Mouse (Mus musculus) midbrain, embryonic 16.5 days (tissue): Measurements from ENCODE around the gene Hist1h3d. TPM values are rescaled to one million over a fixed set of nuclear protein-coding genes. Genes with fewer than 3 reads are reported as not detected.
"Not testable (repeated sequence)": the region's sequence is repeated elsewhere in the genome, so short reads cannot be mapped to it uniquely, and the experiment has no call there.

Source experiments
- ATAC-seq: fragments of 200-750 bp; cut with Nextera tagmentation; 2 replicates; pipeline ENCODE4 v1.8.0; 2017; ENCODE audit warnings: moderate TSS enrichment
- H3K27ac ChIP-seq: fragments of 300-500 bp; sonication (generic); 2 replicates; pipeline ENCODE4 v1.5.1; 2014; ENCODE audit warnings: mild to moderate bottlenecking, low read length, mixed read lengths
- H3K27me3 ChIP-seq: fragments of 300-500 bp; sonication (generic); 2 replicates; pipeline ENCODE4 v1.6.1; 2014; ENCODE audit warnings: low read depth, low read length, mixed read lengths; ENCODE audit not compliant: control insufficient read depth, insufficient read depth
- H3K36me3 ChIP-seq: fragments of 300-500 bp; sonication (generic); 2 replicates; pipeline ENCODE4 v1.6.1; 2014; ENCODE audit warnings: mild to moderate bottlenecking, low read length, moderate library complexity, mixed read lengths; ENCODE audit not compliant: control insufficient read depth, insufficient read depth
- H3K4me1 ChIP-seq: fragments of 300-500 bp; sonication (generic); 2 replicates; pipeline ENCODE4 v1.6.1; 2014; ENCODE audit warnings: mild to moderate bottlenecking, low read length, mixed read lengths; ENCODE audit not compliant: control insufficient read depth, insufficient read depth
- H3K4me2 ChIP-seq: fragments of 300-500 bp; sonication (generic); 2 replicates; pipeline ENCODE4 v1.6.1; 2014; ENCODE audit warnings: mild to moderate bottlenecking, low read length, mixed read lengths
- H3K4me3 ChIP-seq: fragments of 300-500 bp; sonication (generic); 2 replicates; pipeline ENCODE4 v1.5.1; 2014; ENCODE audit warnings: low read depth, mild to moderate bottlenecking, low read length, moderate library complexity, mixed read lengths
- H3K9ac ChIP-seq: fragments of 300-500 bp; sonication (generic); 2 replicates; pipeline ENCODE4 v1.6.1; 2014; ENCODE audit warnings: low read depth, low read length, mixed read lengths
- H3K9me3 ChIP-seq: fragments of 300-500 bp; sonication (generic); replicated peaks from 2 replicates; pipeline ENCODE4 v1.6.1; 2014; ENCODE audit warnings: mild to moderate bottlenecking, low read length, mixed read lengths; ENCODE audit not compliant: control insufficient read depth, poor library complexity, severe bottlenecking
- WGBS: fragments of 180-500 bp; shearing (Covaris S2); extraction: QIAGEN DNeasy Blood & Tissue Kit; methylation state at CpG from one replicate; pipeline ENCODE4 v1.1.7; 2014; 5-methylcytosine and 5-hydroxymethylcytosine counted together
- polyA plus RNA-seq: library from polyadenylated mRNA; unstranded; fragments of >200 nt; fragmentation: Nextera tagmentation; extraction: Ambion mirVana; gene quantifications from 2 replicates; pipeline ENCODE4 v1.2.1, GENCODE M21; 2015

Hist1h3d gene
- polyA plus RNA-seq, 1 experiment from 2014 or later = 0.53 TPM

DNA sequence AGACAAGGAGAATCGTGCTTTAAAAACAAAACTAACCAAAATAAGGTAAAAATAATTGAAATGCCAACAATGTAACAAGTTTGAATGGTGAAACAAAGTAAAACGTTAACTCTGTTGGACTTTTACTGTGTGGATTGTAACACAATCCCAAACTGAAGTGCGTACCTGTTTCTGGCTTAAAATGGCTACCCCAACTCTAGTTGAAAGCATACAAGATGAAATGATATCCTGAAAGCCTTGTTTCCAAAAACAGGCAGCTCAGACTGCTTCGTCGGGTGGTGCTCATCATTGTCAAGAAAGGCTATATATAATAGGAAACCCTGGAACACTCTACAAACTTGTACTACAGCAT is 14.1 kb upstream of the Hist1h3d start:
- not testable (repeated sequence) for H3K9me3 ChIP-seq, H3K36me3 ChIP-seq, H3K27me3 ChIP-seq, ATAC-seq, H3K9ac ChIP-seq, H3K4me1 ChIP-seq
- Histone ChIP-seq H3K27ac (peak overlapping the region; percentile 98), H3K4me3 (peak overlapping the region; percentile 47), H3K4me2 (peak overlapping the region; percentile 85)
- 0% methylated on average over 2 of the region's 5 CpGs for WGBS

DNA sequence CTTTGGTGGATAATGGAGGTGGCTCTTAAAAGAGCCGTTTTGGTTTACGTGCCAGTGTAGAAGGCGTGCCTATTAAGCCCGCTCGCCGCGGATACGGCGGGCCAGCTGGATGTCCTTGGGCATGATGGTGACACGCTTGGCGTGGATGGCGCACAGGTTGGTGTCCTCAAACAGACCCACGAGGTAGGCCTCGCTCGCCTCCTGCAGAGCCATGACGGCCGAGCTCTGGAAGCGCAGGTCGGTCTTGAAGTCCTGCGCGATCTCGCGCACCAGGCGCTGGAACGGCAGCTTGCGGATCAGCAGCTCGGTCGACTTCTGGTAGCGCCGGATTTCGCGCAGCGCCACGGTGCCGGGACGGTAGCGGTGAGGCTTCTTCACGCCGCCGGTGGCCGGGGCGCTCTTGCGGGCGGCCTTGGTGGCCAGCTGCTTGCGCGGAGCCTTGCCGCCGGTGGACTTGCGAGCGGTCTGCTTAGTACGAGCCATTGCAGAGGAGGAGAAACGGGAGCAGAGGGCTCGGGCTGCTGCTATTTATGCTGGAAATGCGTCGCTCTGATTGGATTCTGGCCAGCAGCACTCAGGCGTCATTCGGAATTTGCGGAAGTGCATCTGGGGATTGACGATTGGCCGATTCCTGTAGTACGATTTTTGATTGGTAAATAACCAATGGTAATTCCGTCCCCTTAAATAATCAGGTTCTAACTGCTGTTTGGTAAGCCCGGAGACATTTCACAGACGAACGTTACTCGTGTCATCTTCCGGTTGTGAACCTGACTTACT is 13.5 kb upstream of the Hist1h3d start, which contains the start of gene Hist1h3e:
TSS of gene Hist1h3e (minus strand) at position 487 of the 777 bp plus-strand sequence.
- under 1% methylated on average over 48 of the region's 67 CpGs for WGBS
- peak; percentile 97 for ATAC-seq

DNA sequence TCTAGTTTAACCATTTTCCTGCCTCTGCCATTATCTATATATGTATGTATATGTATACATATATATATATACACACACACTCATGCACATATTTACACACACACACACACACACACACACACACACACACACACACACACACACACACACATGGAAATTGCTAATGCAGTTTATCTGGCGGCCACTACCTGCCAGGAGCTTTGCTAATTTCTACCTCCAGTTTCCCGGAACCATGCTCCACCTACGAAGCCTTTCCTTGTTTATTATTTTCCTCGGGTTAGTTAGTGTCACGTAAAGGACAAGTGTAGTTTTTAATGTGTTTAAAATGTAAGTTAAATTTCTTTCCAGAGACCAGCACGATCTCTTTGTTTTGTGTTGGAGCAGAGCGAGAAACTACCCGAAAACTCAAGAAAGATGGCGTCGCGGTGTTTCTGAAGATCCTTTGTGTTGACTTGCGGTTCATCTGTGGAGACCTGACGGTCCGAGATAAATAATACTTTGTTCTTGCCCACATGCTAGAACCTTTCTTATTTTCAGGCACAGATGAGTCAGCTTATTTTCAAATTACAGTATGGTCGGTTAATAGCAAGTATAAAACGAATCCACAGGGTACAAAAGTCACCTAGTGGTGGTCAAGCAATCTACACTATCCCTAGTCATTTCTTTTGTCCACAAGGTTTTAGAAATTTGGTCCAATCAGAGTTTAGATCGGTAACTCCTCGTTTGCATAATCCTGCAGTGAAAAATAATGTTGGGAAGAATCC is 12.7 kb upstream of the Hist1h3d start:
- Histone ChIP-seq H3K36me3 (no peaks in the 10 kb centered on the region), H3K27ac (peak overlapping the region; percentile 98), H3K4me3 (peak overlapping the region; percentile 47), H3K9me3 (no peaks in the 10 kb centered on the region), H3K9ac (peak overlapping the region; percentile 60), H3K4me2 (peak overlapping the region; percentile 85), H3K27me3 (no peaks in the 10 kb centered on the region), H3K4me1 (no peaks in the 10 kb centered on the region)
- 3% methylated on average over 18 of the region's 18 CpGs for WGBS
- ATAC-seq = peak; percentile 57

More for the DNA sequence above, 13.5 kb upstream of the Hist1h3d start, which contains the start of gene Hist1h3e:
- Histone ChIP-seq H3K4me2 (peak within 1 kb of the TSS; percentile 85), H3K9ac (peak within 1 kb of the TSS; percentile 73), H3K4me3 (peak within 1 kb of the TSS; percentile 47), H3K27ac (peak within 1 kb of the TSS; percentile 98)
- not testable (repeated sequence) for H3K4me1 ChIP-seq, H3K27me3 ChIP-seq, H3K36me3 ChIP-seq, H3K9me3 ChIP-seq

DNA sequence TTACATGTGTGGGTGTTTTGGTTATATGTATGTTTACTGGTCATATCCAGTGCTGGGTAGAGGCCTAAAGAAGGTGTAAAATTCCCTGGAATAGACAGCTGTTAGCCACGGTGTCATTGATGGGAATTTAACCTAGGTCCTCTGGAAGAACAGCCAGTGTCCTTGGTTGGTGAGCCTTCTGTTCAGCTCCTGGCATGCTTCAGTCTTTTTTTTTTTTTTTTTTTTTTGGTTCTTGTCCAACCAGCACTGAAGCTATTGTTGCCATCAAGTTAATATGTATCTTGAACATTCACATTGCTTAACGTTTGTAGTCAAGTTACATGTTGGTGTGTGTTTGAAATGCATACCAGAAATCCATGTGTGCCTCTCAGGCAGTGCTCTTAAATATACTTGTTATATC is 11.1 kb upstream of the Hist1h3d start:
- ATAC-seq = no peak
- Histone ChIP-seq H3K4me1 (no peaks in the 10 kb centered on the region), H3K9ac (no peak overlapping the region), H3K4me2 (no peak overlapping the region), H3K27me3 (no peaks in the 10 kb centered on the region), H3K4me3 (no peak overlapping the region), H3K36me3 (no peaks in the 10 kb centered on the region), H3K9me3 (no peaks in the 10 kb centered on the region), H3K27ac (peak overlapping the region; percentile 98; the same call in 1 of the 2 replicates)
- WGBS = 93% methylated on average over 2 of the region's 2 CpGs

DNA sequence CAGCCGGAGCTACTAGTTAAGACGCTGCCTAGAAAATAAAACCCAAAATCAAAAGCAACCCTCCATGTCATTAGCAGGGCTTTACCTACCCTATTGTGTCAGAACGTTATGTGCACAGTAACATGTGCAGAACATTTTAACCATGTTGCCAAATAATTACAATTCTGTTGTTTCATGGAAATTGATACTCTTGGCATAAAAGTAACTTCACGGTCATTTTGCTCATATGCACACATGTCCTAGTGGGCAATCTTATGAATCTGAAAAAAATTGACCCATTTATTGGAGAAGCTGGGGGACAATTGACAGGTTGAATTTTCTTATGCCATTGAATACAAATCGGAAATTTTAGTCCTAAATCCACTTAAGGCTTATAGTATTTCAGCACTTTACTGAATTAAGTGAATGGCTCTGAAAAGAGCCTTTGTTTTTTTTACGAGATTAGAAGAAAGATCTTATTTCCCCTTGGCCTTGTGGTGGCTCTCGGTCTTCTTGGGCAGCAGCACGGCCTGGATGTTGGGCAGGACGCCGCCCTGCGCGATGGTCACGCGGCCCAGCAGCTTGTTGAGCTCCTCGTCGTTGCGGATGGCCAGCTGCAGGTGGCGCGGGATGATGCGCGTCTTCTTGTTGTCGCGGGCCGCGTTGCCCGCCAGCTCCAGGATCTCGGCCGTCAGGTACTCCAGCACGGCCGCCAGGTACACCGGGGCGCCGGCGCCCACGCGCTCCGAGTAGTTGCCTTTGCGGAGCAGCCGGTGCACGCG is 5.1 kb upstream of the Hist1h3d start:
- WGBS = under 1% methylated on average over 19 of the region's 41 CpGs
- not testable (repeated sequence) for H3K9me3 ChIP-seq, H3K27me3 ChIP-seq, H3K36me3 ChIP-seq
- ATAC-seq = peak; percentile 43
- H3K27ac ChIP-seq = peak overlapping the region; percentile 93
- H3K9ac ChIP-seq = peak overlapping the region; percentile 56; the same call in 1 of the 2 replicates
- H3K4me3 ChIP-seq = peak overlapping the region; percentile 43
- H3K4me1 ChIP-seq = peaks cover 22% of the 10 kb centered on the region
- peak overlapping the region; percentile 59 for H3K4me2 ChIP-seq

DNA sequence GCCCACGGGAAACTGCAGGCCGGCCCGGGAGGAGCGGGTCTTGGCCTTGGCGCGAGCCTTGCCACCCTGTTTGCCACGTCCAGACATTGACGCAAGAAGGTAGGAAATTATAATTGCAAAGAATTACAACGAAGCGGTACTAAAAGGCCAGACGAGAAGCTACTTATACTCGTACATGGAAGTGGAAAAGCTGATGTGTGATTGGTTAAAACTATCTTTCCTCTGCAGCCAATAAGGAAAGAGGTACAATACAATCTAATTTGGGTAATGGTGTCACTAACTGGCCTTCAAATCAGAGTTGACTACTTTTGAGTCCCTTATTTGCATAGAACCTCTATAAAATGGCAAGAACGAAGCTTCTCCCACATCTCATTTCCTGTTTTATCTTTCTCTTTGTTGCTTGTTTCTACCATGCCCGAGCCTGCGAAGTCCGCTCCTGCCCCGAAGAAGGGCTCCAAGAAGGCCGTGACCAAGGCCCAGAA is 4.5 kb upstream of the Hist1h3d start, which contains the start of the genes Hist1h2ae and Hist1h2bg:
TSS of gene Hist1h2ae (minus strand) at position 199 of the 482 bp plus-strand sequence.
TSS of gene Hist1h2bg (plus strand) at position 375 of the 482 bp plus-strand sequence.
- Histone ChIP-seq H3K4me1 (peaks cover 23% of the 10 kb centered on the region), H3K9ac (peak within 1 kb of the TSS; percentile 60), H3K9me3 (no peaks in the 10 kb centered on the region), H3K4me2 (peak within 1 kb of the TSS; percentile 73), H3K4me3 (peak within 1 kb of the TSS; percentile 43), H3K27ac (peak within 1 kb of the TSS; percentile 93), H3K36me3 (no peaks in the 10 kb centered on the region), H3K27me3 (no peaks in the 10 kb centered on the region)
- ATAC-seq = peak; percentile 93
- WGBS = 0% methylated on average over 18 of the region's 18 CpGs

DNA sequence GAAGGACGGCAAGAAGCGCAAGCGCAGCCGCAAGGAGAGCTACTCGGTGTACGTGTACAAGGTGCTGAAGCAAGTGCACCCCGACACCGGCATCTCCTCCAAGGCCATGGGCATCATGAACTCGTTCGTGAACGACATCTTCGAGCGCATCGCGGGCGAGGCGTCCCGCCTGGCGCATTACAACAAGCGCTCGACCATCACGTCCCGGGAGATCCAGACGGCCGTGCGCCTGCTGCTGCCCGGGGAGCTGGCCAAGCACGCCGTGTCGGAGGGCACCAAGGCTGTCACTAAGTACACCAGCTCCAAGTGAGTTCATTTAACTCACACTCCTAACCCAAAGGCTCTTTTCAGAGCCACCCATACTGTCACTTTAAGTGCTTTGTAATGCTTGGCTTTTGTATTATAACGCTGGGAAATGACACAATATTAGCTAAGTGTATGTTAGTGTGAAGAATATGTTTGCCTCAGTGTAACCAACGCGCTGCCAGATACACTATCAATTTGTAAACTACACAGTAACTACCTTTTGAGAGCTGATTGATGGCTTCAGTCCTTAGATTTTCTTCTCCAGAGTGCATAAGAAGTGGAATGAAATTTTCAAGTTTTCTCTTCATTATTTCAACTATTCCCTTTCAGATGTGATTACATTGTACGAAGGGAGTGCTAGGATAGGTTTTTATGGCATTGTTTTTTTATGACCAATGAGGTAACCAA is 3.9 kb upstream of the Hist1h3d start:
- Histone ChIP-seq H3K27ac (peak overlapping the region; percentile 93), H3K4me3 (peak overlapping the region; percentile 43), H3K9ac (peak overlapping the region; percentile 60), H3K4me1 (peaks cover 29% of the 10 kb centered on the region), H3K4me2 (peak overlapping the region; percentile 73)
- H3K27me3 ChIP-seq, H3K36me3 ChIP-seq, ATAC-seq, H3K9me3 ChIP-seq: not testable (repeated sequence)
- WGBS = 0% methylated on average over 12 of the region's 34 CpGs
